Mouse (Mus musculus): Measurements from ENCODE around the gene Sema4c. TPM values are rescaled to one million over a fixed set of nuclear protein-coding genes. Genes with fewer than 3 reads are reported as not detected.

Sema4c gene
- total and polyA plus RNA-seq, 3 experiments, result 0.87 TPM; not detected in 2

DNA sequence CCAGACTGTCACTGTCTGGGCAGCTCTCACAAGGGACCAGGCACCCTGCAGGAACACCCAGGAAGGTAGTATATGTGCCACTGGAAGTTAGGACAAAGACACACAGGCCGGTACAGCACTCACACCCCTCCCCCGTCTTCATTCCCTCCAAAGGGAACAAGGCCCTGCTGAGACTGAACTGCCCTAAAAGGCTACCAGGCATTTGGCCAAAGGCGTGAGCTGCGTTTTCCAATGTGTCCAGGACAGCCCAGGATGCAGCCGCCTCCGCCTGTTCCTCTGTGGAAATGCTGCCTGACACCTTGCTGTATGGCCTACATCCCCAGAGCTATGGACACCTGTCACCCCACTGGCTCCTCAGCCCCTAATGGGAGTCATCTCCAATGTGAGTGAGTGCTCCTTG lies 31.3 kb upstream of the Sema4c start:
- H3K9me3 ChIP-seq (replicated peaks), result no peaks in the 10 kb centered on the region
- H3K4me3 ChIP-seq (ENCODE audit: low read depth, low read length), result no peak overlapping the region
- H3K27me3 ChIP-seq (ENCODE audit: insufficient read depth, low read length), result peaks cover 24% of the 10 kb centered on the region; the same call in 1 of the 2 replicates
- H3K36me3 ChIP-seq (replicated peaks), result no peaks in the 10 kb centered on the region
- TF ChIP-seq POLR2AphosphoS5 (IDR thresholded peaks at IDR 0.05; ENCODE audit: insufficient replicate concordance, low read depth, low read length) (no peak), GATA1 (IDR thresholded peaks at IDR 0.05; ENCODE audit: borderline replicate concordance, low read length) (no peak), TAL1 (conservative IDR thresholded peaks at IDR 0.05; ENCODE audit: low read depth, low read length) (no peak)
- no peak for DNase-seq (ENCODE audit: low spot score)
- ATAC-seq (ENCODE audit: extremely low read depth, insufficient number of reproducible peaks, low FRiP score, poor library complexity, severe bottlenecking), result no peak
- no peaks in the 10 kb centered on the region for H3K4me1 ChIP-seq (ENCODE audit: insufficient read depth, low read depth, low read length)

DNA sequence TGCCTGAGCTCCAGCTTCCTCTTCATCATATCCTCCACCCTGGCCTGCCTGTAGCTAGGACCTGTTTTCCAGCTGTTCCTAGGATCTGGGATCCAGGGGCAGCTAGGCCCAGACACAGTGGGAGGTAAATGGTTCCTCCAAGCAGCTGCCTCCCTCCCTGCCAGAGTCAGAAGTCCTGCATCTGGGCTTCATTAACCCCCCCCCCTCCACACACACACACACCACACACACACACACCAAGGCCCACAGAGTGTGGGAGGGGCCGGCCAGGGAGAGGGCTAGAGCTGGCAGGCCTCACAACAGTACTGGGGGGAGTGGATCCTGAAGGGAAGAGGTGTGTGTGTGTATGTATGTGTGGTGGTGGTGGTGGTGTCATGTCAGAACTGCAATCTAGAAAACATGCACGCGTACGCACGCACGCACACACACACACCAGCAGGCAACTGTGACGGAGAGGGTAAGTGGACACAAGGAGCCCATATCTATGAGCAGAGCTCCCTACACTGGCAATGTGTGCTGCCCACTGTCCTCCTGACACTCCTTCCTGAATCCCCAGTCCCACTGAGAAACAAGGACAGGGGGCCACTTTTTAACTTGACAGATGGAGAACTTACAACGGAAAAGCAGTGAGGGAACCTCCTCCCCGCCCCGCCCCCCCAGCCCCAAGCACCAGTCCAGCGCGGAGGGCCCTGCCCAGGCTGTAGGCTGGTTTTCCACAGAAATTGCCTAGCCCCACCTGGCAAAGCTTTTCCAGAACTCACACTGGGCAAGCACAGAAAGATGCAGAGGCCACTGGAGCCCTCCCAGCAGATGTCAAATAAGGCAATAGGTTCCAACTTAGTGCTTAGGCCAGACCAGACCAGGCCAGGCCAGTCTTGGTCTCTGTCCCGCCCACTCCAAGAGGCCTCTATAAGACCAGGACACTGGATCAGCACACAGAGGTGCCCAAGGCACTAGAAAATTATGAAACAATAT lies 30.6 kb upstream of the Sema4c start:
- H3K4me3 ChIP-seq (ENCODE audit: low read depth, low read length), result no peak overlapping the region
- no peaks in the 10 kb centered on the region for H3K36me3 ChIP-seq (replicated peaks)
- no peaks in the 10 kb centered on the region for H3K4me1 ChIP-seq (ENCODE audit: insufficient read depth, low read depth, low read length)
- DNase-seq (ENCODE audit: low spot score) (no peak), ATAC-seq (ENCODE audit: extremely low read depth, insufficient number of reproducible peaks, low FRiP score, poor library complexity, severe bottlenecking) (no peak)
- TF ChIP-seq POLR2AphosphoS5 (IDR thresholded peaks at IDR 0.05; ENCODE audit: insufficient replicate concordance, low read depth, low read length), result no peak
- no peak for TF ChIP-seq GATA2 (IDR thresholded peaks at IDR 0.05; ENCODE audit: borderline replicate concordance, low read depth, low read length)
- TF ChIP-seq CTCF (IDR thresholded peaks at IDR 0.05; ENCODE audit: low read depth, low read length), result no peak
- TF ChIP-seq TAL1 (conservative IDR thresholded peaks at IDR 0.05; ENCODE audit: low read depth, low read length), result no peak
- TF ChIP-seq GATA1 (IDR thresholded peaks at IDR 0.05; ENCODE audit: borderline replicate concordance, low read length), result no peak
- no peaks in the 10 kb centered on the region for H3K9me3 ChIP-seq (replicated peaks)
- H3K27me3 ChIP-seq (ENCODE audit: insufficient read depth, low read length), result peaks cover 29% of the 10 kb centered on the region; the same call in 1 of the 2 replicates

DNA sequence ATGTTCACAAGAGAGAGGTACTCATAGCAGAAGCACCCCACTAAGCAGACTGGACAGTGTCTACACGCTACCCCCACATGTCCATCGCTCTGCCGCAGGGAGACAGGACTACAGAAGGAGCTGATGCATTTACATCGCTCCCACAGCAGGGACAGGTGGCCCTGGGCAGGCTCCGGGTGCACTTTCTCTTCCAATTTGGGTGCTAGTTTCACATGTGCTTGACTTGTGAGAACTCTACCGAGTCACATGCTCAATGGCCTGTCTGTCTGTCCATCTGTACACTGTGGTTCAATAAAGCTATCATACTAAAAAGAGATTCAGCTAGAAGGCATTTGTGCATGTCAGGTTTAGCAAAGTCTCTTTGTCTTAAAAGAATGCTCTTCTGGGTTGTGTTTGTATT lies 29.7 kb upstream of the Sema4c start:
- Histone ChIP-seq H3K9me3 (replicated peaks) (no peaks in the 10 kb centered on the region), H3K27me3 (ENCODE audit: insufficient read depth, low read length) (peaks cover 37% of the 10 kb centered on the region; the same call in 1 of the 2 replicates), H3K36me3 (replicated peaks) (no peaks in the 10 kb centered on the region), H3K4me1 (ENCODE audit: insufficient read depth, low read depth, low read length) (no peaks in the 10 kb centered on the region), H3K4me3 (ENCODE audit: low read depth, low read length) (no peak overlapping the region)
- no peak for TF ChIP-seq GATA2 (IDR thresholded peaks at IDR 0.05; ENCODE audit: borderline replicate concordance, low read depth, low read length)
- TF ChIP-seq CTCF (IDR thresholded peaks at IDR 0.05; ENCODE audit: low read depth, low read length), result no peak
- TF ChIP-seq GATA1 (IDR thresholded peaks at IDR 0.05; ENCODE audit: borderline replicate concordance, low read length), result no peak
- no peak for TF ChIP-seq POLR2AphosphoS5 (IDR thresholded peaks at IDR 0.05; ENCODE audit: insufficient replicate concordance, low read depth, low read length)
- no peak for TF ChIP-seq TAL1 (conservative IDR thresholded peaks at IDR 0.05; ENCODE audit: low read depth, low read length)
- no peak for ATAC-seq (ENCODE audit: extremely low read depth, insufficient number of reproducible peaks, low FRiP score, poor library complexity, severe bottlenecking)
- DNase-seq (ENCODE audit: low spot score), result no peak

DNA sequence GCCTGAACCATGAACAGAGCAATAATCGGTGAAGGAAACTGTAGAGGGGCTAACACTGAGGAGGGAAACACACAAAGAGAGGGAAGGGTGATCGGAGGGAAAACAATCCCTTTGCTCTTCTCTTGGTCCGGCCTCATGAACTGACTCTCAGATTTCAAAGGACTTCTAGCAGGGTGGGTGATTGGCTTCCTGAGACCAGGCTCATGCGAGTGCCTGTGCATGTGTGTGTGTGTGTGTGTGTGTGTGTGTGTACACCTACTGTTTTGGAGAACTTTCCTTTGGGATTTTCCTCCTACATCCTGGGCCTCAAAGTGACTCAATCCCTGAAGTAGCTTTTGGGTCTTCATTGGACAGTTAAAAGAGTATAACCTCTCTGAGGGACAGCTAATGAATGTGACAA lies 28.1 kb upstream of the Sema4c start:
- ATAC-seq (ENCODE audit: extremely low read depth, insufficient number of reproducible peaks, low FRiP score, poor library complexity, severe bottlenecking) (no peak), DNase-seq (ENCODE audit: low spot score) (no peak)
- H3K4me1 ChIP-seq (ENCODE audit: insufficient read depth, low read depth, low read length), result no peaks in the 10 kb centered on the region
- TF ChIP-seq GATA2 (IDR thresholded peaks at IDR 0.05; ENCODE audit: borderline replicate concordance, low read depth, low read length), result no peak
- no peak for TF ChIP-seq POLR2AphosphoS5 (IDR thresholded peaks at IDR 0.05; ENCODE audit: insufficient replicate concordance, low read depth, low read length)
- no peak for TF ChIP-seq GATA1 (IDR thresholded peaks at IDR 0.05; ENCODE audit: borderline replicate concordance, low read length)
- TF ChIP-seq CTCF (IDR thresholded peaks at IDR 0.05; ENCODE audit: low read depth, low read length), result no peak
- TF ChIP-seq TAL1 (conservative IDR thresholded peaks at IDR 0.05; ENCODE audit: low read depth, low read length), result no peak
- H3K9me3 ChIP-seq (replicated peaks), result no peaks in the 10 kb centered on the region
- H3K36me3 ChIP-seq (replicated peaks), result no peaks in the 10 kb centered on the region
- H3K27me3 ChIP-seq (ENCODE audit: insufficient read depth, low read length), result peaks cover 44% of the 10 kb centered on the region; the same call in 1 of the 2 replicates
- H3K4me3 ChIP-seq (ENCODE audit: low read depth, low read length), result no peak overlapping the region

DNA sequence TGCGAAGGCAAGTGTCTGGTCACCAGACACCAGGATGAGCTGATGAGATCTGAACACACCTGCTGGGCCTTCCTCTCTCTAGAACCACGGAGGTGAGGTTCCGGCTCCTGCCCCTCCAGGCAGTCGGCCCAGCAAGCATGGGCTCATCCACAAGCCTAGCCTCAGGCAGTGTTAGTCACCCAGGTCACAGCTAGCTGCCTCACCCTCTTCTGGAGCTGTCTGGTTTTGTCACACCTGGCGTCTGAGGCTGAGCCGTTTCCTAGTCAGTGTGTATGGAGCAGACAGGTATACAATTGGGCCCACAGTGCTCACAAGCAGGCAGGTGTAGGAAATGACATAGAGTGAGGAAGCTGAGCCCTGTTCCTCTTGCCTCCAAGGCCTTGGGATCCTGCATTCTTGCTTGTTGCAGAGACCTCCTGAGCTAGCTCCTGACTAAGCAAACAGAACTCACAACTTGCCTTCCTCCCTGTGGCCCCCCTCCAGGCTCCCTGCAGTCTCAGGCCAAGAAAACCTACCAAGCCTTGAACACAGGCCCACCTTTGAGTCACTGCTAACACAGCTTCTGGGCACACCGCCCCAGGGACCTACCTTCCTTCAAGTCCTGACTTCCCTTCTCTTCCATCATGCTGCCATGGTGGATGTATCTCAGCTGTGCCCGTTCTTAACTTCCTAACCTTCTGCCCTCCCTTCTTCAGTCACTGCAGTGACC lies 25.4 kb upstream of the Sema4c start:
- Histone ChIP-seq H3K4me1 (ENCODE audit: insufficient read depth, low read depth, low read length) (no peaks in the 10 kb centered on the region), H3K36me3 (replicated peaks) (no peaks in the 10 kb centered on the region), H3K27me3 (ENCODE audit: insufficient read depth, low read length) (peaks cover 46% of the 10 kb centered on the region), H3K4me3 (ENCODE audit: low read depth, low read length) (no peak overlapping the region), H3K9me3 (replicated peaks) (no peaks in the 10 kb centered on the region)
- DNase-seq (ENCODE audit: low spot score), result no peak
- no peak for ATAC-seq (ENCODE audit: extremely low read depth, insufficient number of reproducible peaks, low FRiP score, poor library complexity, severe bottlenecking)
- TF ChIP-seq GATA1 (IDR thresholded peaks at IDR 0.05; ENCODE audit: borderline replicate concordance, low read length) (no peak), TAL1 (conservative IDR thresholded peaks at IDR 0.05; ENCODE audit: low read depth, low read length) (no peak), POLR2AphosphoS5 (IDR thresholded peaks at IDR 0.05; ENCODE audit: insufficient replicate concordance, low read depth, low read length) (no peak), CTCF (IDR thresholded peaks at IDR 0.05; ENCODE audit: low read depth, low read length) (no peak), GATA2 (IDR thresholded peaks at IDR 0.05; ENCODE audit: borderline replicate concordance, low read depth, low read length) (no peak)

DNA sequence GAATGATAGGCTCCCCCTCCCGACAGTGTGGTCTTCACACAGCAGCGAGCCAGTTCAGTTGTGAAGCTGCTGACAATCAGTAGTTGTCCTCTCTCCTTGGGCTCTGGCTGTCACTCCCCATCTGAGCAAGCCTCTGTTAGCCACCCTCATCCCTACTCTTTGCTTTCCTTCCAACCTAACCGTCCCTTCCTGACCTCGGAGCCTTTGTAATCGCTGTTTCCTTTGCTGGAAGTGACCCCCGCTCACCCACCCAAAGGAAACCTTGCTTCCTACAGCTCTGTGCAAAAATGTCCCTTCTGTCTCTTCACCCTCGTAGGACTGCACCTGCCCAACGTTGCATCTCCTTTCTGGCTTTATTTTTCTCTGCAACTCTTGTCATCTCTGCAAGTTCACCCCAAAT lies 24.1 kb upstream of the Sema4c start:
- Histone ChIP-seq H3K36me3 (replicated peaks) (no peaks in the 10 kb centered on the region), H3K27me3 (ENCODE audit: insufficient read depth, low read length) (peaks cover 52% of the 10 kb centered on the region), H3K4me3 (ENCODE audit: low read depth, low read length) (no peak overlapping the region), H3K4me1 (ENCODE audit: insufficient read depth, low read depth, low read length) (no peaks in the 10 kb centered on the region), H3K9me3 (replicated peaks) (no peaks in the 10 kb centered on the region)
- TF ChIP-seq GATA1 (IDR thresholded peaks at IDR 0.05; ENCODE audit: borderline replicate concordance, low read length) (no peak), POLR2AphosphoS5 (IDR thresholded peaks at IDR 0.05; ENCODE audit: insufficient replicate concordance, low read depth, low read length) (no peak), CTCF (IDR thresholded peaks at IDR 0.05; ENCODE audit: low read depth, low read length) (no peak), TAL1 (conservative IDR thresholded peaks at IDR 0.05; ENCODE audit: low read depth, low read length) (no peak), GATA2 (IDR thresholded peaks at IDR 0.05; ENCODE audit: borderline replicate concordance, low read depth, low read length) (no peak)
- no peak for DNase-seq (ENCODE audit: low spot score)
- ATAC-seq (ENCODE audit: extremely low read depth, insufficient number of reproducible peaks, low FRiP score, poor library complexity, severe bottlenecking), result no peak

All from G1E (cell line).